Mouse (Mus musculus) right cerebral cortex, postnatal 10 days (tissue): ENCODE results near the gene Mindy4.

Experiments used
- DNase-seq, 2 experiments: peaks; one replicate each; pipeline ENCODE4 v3.0.0; 2021; ENCODE audit warnings: low spot score in 2 of 2

Mindy4 gene

DNA sequence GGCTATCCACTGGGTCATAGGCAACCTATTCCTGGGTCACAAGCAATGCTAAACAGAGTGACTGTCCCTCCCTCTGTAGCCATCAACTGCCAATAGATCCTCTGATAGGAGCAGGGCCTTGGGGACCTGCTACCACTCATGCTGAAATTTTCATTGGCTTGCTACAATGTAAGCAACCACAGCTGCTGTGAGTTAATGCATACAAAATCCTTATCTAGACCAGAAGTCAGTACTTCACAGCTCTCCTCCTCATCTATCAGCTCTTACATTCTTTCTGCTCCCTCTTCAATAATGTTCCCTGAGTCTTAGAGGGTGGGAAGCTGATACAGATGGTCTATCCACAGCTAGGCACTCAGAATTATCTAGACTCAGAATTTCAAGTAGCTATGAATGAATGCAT, 163.9 kb downstream of the Mindy4 start:
- no peak for DNase-seq
